Mouse (Mus musculus) olfactory bulb, adult 2 months (tissue): Measurements from ENCODE around the gene Hnrnph3.

Experiments
- CTCF ChIP-seq: fragments of 200-500 bp; IDR thresholded peaks from 2 replicates; pipeline ENCODE4 v1.5.1; 2012; ENCODE audit warnings: low read depth, mild to moderate bottlenecking, low read length, moderate library complexity; ENCODE audit not compliant: insufficient read depth
- POLR2A ChIP-seq: fragments of 200-500 bp; IDR thresholded peaks from 2 replicates; pipeline ENCODE4 v1.6.1; 2012; ENCODE audit warnings: mild to moderate bottlenecking, low read depth, low read length, moderate library complexity; ENCODE audit not compliant: insufficient read depth

DNA sequence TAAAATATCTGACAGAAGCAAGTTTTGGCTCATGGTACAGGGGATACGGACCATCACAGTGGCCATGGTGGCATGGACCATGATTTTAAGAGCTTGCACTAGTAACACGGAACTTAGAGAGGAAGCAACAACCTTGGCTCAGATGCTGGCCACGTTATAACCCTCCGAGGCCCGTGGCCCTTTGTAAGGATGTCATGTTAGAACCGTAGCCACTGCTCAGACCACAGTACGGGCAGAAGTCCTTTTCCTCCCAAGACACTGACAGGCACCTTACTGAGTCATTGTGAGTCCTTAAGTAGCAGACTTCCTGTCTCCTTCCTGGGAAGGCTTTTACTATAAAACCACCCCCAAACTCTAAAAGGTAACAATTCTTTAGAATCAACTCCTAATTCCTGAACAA lies 27.2 kb upstream of the Hnrnph3 start:
- no peak for TF ChIP-seq CTCF
- TF ChIP-seq POLR2A: no peak
